Mouse (Mus musculus) adrenal gland, postnatal 4 days (tissue): ENCODE results near the gene Med13l. TPM values are rescaled to one million over a fixed set of nuclear protein-coding genes. Genes with fewer than 3 reads are reported as not detected.

ENCODE experiments used
- DNase-seq, 2 experiments: peaks; one replicate each; pipeline ENCODE4 v3.0.0; 2021 to 2022; ENCODE audit warnings: low spot score in 2 of 2, mixed read lengths in 2 of 2
- total RNA-seq, 2 experiments: library from RNA; stranded (reverse); gene quantifications; 2 replicates each; pipeline ENCODE4 v1.2.3; 2021

Gene Med13l
- total RNA-seq, 2 experiments from 2014 or later = 49.9 to 55.3 TPM

GRCm38 (mm10) chr5:118773866-118774265 is 213.4 kb downstream of the Med13l start:
- DNase-seq = no peak

DNA sequence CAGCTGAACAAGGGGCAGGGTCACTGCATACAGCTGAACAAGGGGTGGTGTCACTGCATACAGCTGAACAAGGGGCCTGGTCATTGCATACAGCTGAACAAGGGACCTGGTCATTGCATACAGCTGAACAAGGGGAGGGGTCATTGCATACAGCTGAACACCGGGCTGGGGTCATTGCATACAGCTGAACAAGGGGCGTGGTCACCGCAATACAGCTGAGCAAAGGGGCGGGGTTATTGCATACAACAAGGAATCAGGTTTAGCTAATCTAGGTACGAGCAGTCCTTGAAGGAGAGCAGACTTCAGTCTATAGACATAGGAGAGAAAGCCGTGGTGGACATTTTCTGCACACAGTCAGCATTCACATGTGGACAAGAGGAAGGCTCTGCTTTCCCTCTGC is 215.9 kb downstream of the Med13l start:
- no peak for DNase-seq

DNA sequence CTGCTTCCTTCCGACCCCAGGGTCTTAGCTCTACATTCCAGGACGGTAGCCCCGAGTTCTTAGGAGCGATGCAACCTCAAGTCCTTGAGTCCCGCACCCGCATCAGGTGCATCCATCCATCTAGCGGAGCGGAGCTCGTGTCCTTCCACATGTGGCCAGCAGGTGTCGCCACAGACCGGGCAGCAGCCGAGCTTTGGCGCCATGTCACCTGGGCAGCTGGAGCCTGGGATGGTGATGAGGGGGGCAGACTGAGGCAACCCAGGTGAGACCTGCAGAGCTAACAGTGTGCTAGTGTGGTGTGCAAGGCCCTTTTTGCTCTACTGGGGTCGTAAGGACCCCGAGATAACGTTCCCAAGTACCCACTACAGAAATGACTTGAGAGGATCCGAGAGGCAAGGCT is 221.1 kb downstream of the Med13l start:
- peak; percentile 40 to 69 for DNase-seq

- DNase-seq = no peak
These were observed 221.7 kb downstream of the Med13l start for GRCm38 (mm10) chr5:118782139-118782538.

DNA sequence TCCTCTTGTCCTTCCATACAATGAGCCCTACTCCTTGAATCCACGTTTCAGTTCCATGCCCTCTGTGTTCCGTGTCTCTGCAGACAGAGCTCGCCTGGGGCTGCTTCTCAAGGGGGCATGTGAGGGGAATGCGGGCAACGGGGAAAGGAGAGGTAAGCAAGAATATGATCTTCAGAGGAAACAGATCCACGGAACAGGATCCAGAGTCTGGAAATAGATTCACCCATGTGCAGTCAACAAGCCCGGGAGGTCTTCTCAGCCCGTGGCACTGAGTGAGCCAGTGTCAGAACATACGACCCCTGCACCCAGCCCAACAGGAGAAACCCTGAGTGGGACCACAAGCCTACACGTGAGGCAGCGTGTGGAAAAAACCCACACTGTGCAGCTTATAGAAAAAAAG is 228.7 kb downstream of the Med13l start:
- no peak for DNase-seq

GRCm38 (mm10) chr5:118789776-118790175 is 229.3 kb downstream of the Med13l start:
- no peak for DNase-seq

GRCm38 (mm10) chr5:118797811-118798210 is 237.3 kb downstream of the Med13l start:
- no peak for DNase-seq

DNA sequence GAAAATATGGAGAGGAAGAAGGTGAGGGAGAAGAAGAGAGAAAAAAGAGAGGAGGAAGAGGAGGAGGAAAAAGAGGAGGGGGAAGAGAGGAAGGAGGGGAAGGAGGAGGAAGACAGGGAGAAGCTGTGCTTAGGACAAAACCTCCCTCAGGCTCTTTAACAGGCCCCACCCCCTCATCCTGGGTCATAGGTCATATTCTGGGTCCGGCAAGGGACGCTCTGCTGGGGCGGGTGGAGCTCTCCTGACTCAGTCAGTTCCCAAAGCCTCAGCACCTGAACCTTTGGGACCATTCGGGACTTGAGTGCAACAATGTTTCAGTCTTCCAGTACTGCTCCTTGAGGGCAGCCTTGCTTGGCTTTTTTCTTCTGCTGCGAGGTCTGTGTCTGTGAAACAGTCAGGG is 241.1 kb downstream of the Med13l start:
- no peak for DNase-seq

DNA sequence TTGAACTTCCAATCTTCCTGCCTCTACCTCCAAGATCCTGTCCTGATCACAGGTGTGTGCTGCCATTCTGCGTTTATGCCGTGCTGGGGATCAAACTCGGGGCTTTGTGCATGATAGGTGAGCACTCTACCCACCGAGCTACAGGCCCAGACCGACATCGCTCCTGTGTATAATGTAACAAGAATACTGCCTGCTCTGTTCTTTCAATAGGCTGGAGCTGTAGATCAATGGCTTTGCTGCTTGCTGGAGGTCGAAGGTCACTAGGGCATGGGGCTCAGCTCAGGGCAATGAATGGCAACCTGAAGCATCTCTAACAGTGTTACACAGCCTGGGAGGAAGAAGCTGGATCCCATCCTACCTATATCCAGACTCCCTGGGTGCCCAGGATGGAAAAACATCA is 241.6 kb downstream of the Med13l start:
- no peak for DNase-seq

DNA sequence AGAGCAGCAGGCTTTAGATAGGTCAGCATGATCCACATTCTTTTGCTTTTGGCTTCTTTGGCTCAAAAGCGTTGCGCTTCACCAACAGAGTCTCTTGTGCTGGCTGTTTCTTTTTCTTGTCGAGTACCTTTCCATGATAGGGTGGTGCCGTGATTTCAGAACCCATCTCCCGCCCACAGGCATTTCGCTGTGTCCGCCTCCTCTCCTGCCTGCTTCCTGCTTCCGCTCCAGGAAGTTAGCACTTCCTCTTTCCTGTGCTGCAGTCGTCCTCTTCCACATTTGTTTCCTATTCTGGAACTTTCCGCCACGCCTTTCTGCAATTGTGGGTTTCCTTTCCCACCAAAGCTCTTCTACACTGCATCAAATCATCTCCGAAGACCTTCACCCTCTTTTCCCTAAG is 248.5 kb downstream of the Med13l start:
- no peak for DNase-seq

- DNase-seq = no peak
These were observed 249.1 kb downstream of the Med13l start for GRCm38 (mm10) chr5:118809588-118809987.

GRCm38 (mm10) chr5:118811690-118812089 is 251.2 kb downstream of the Med13l start:
- DNase-seq = no peak

DNA sequence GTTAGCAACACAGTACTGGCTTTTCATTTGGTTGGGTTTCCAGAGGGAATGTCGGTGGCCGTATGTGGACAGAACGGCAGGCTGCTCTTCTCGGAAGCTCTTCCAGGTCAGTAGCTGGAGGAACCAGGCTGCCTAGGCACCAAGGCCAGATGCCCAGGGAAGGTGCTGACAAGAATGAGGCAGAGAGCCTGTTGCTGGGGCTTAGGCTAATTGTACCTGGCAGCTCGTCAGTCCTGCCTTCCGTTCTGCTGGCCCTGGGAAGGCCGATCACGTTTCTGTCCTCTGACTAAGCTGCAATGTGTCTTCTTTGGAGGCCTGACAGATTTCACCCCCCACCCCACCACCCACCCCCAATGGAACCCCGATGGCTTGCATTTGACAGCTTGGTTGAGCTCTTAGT is 251.9 kb downstream of the Med13l start:
- no peak for DNase-seq

DNA sequence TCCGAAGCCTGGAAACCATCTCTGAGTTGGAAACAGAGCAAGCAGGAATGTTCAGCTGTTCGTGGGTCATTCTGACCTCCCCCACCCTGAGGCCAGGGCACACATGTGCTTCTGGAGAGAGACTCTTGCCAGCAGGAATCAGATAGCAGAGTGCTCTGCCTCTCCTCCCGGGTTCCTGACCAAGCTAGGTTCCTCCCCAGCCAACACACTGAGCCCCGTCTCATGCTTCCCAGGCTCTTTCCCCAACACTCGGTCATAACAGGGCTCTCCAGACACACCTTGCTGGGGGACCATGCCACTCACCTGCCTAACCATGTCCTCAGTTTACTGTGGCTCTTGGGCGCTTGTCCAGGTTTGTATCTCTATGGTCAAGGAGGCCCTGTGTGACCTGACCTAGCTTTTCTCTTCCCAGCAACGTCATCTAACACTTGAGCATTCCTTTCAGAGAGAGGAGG is 252.5 kb downstream of the Med13l start:
- DNase-seq = no peak

- DNase-seq = peak in 1 of 2 experiments; percentile 40
These were observed 253.6 kb downstream of the Med13l start for GRCm38 (mm10) chr5:118814052-118814451.
